Comparison of ENCODE assay signal across 8 mouse cellular contexts in genomic region chr9:21435777-21436635, GRCm38 (mm10).
A peak's percentile ranks its signal among the peaks of the same experiment; 100 is the strongest.
DNase-seq lines count a peak whose midpoint lies in the region.

No protein-coding gene starts in this region.

- peak; percentile 35 to 51 for DNase-seq in cerebellum, postnatal 14 days
- no peak for DNase-seq in cerebellum, adult 9-10 months
- DNase-seq in CD4-positive helper T cell, adult 2 months (ENCODE audit: low read depth, low spot score) = peak; percentile 93
- DNase-seq in induced T-regulatory cell, adult 2 months (ENCODE audit: low read depth) = peak; percentile 92
- DNase-seq in natural killer cell, adult 2 months (ENCODE audit: low spot score in 2 of 2) = peak; percentile 78 to 83
- DNase-seq in urinary bladder, postnatal 14 days (ENCODE audit: low spot score) = no peak
- DNase-seq in neural tube, embryonic 10.5 days (ENCODE audit: extremely low spot score, low spot score) = no peak
- DNase-seq in left cerebral cortex, adult 11 months (ENCODE audit: low spot score) = no peak

Comparison
In these comparisons a context has a peak if more than half of its experiments do, and no peak if none do; other contexts are left out.
1. DNase-seq: peak in cerebellum, postnatal 14 days (2 of 2), CD4-positive helper T cell, adult 2 months (single experiment), induced T-regulatory cell, adult 2 months (single experiment) and natural killer cell, adult 2 months (2 of 2); none in cerebellum, adult 9-10 months (single experiment), urinary bladder, postnatal 14 days (single experiment), neural tube, embryonic 10.5 days (single experiment) and left cerebral cortex, adult 11 months (single experiment).